Mouse (Mus musculus): ENCODE measurements around the gene Rfc2. TPM values are rescaled to one million over a fixed set of nuclear protein-coding genes. Genes with fewer than 3 reads are reported as not detected.
A peak's percentile ranks its signal among the peaks of the same experiment; 100 is the strongest.

The Rfc2 gene
- polyA plus RNA-seq, 1 experiment, result 69.3 TPM

DNA sequence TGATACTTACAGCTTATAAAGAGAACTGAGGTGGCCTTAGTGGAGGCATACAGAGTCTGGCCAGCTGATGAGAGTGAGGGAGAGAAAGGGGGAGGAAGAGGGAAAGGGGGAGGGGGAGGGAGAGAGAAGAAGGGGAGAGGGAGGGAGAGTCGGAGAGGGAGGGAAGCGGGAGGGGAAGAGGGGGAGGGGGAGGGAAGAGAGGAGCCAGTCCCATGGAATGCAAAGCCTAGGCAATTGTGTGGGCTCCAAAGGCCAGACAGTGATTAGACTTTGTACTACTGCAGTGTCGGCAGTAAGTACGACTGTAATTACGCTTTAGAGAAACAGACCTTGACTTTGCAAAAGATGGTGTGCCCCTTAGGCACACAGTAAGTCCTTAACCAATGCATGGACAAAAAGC, 32.9 kb upstream of the Rfc2 start:
- Histone ChIP-seq H3K4me2 (ENCODE audit: low read depth) (no peak overlapping the region), H3K79me2 (ENCODE audit: control insufficient read depth, insufficient read depth) (peaks cover 48% of the 10 kb centered on the region), H3K36me3 (ENCODE audit: control insufficient read depth, insufficient read depth) (no peaks in the 10 kb centered on the region), H3K4me3 (no peak overlapping the region), H3K27me3 (ENCODE audit: control insufficient read depth, insufficient read depth, insufficient read length) (no peaks in the 10 kb centered on the region), H3ac (ENCODE audit: control insufficient read depth, insufficient read length) (no peak overlapping the region)
- TF ChIP-seq POLR2AphosphoS2 (IDR thresholded peaks at IDR 0.05; ENCODE audit: insufficient read length, low read depth), result no peak
- TF ChIP-seq SRF (IDR thresholded peaks at IDR 0.05; ENCODE audit: control insufficient read depth, insufficient read length, low read depth), result no peak
- TF ChIP-seq USF1 (IDR thresholded peaks at IDR 0.05; ENCODE audit: low read depth), result no peak
- TF ChIP-seq MYOD1 (IDR thresholded peaks at IDR 0.05; ENCODE audit: control insufficient read depth in 1 of 3, insufficient read length in 2 of 3, low read depth in 2 of 3), result no peak
- no peak for TF ChIP-seq CEBPB (IDR thresholded peaks at IDR 0.05; ENCODE audit: insufficient read depth, poor library complexity, severe bottlenecking)
- no peak for TF ChIP-seq TCF12 (IDR thresholded peaks at IDR 0.05; ENCODE audit: insufficient read depth, poor library complexity, severe bottlenecking)
- no peak for TF ChIP-seq REST (IDR thresholded peaks at IDR 0.05; ENCODE audit: insufficient read depth, insufficient read length)

DNA sequence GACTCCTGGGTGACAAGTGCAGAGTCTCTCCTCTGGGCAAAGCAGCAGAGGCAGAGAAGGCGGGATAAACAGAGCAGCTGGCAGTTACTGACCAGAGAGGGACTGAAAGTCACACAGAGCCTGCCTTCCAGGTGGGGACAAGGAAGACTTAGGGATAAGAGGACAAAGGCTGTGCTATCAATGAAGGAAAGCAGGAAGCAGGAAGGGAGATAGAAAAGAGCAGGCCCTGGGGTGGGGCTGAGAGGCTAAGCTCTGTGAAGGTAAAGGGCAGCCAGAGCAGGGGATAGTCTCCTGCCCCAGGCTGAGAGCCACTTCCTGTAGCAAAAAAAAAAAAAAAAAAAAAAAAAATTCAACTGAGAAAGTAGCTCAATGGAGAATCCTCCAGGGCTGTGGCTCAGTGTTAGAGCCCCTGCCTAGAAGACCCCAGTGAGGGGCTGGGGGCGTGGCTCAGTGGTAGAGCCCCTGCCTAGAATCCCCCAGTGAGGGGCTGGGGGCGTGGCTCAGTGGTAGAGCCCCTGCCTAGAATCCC, 31.5 kb upstream of the Rfc2 start:
- Histone ChIP-seq H3K79me2 (ENCODE audit: control insufficient read depth, insufficient read depth) (peaks cover 48% of the 10 kb centered on the region), H3ac (ENCODE audit: control insufficient read depth, insufficient read length) (no peak overlapping the region), H3K27me3 (ENCODE audit: control insufficient read depth, insufficient read depth, insufficient read length) (no peaks in the 10 kb centered on the region), H3K4me3 (no peak overlapping the region), H3K36me3 (ENCODE audit: control insufficient read depth, insufficient read depth) (no peaks in the 10 kb centered on the region), H3K4me2 (ENCODE audit: low read depth) (no peak overlapping the region)
- no peak for TF ChIP-seq MYOD1 (IDR thresholded peaks at IDR 0.05; ENCODE audit: control insufficient read depth in 1 of 3, insufficient read length in 2 of 3, low read depth in 2 of 3)

DNA sequence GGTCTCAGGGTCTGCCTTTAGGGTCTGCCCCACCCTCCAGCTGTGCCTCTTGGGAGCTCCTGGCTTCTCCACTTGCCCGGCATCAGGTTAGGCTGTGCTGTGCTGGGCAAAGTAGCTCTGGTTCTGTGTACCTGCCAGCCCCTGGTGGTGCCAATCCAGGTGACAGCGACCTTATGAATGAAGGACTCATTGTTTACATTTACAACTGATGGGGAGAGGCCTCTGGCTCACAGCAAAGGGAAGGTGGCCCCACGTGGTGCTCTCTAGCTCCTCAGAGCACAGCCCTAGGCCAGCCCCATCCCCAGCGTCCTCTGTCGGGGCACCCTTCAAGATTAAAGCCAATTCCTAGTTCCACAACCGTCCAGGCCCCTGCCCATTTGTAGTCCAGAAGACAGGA, 30.3 kb upstream of the Rfc2 start:
- Histone ChIP-seq H3K4me2 (ENCODE audit: low read depth) (peak overlapping the region; percentile 86), H3K4me3 (peak overlapping the region; percentile 56), H3K79me2 (ENCODE audit: control insufficient read depth, insufficient read depth) (peaks cover 43% of the 10 kb centered on the region), H3K36me3 (ENCODE audit: control insufficient read depth, insufficient read depth) (no peaks in the 10 kb centered on the region), H3ac (ENCODE audit: control insufficient read depth, insufficient read length) (peak overlapping the region; percentile 44), H3K27me3 (ENCODE audit: control insufficient read depth, insufficient read depth, insufficient read length) (no peaks in the 10 kb centered on the region)
- TF ChIP-seq CEBPB (IDR thresholded peaks at IDR 0.05; ENCODE audit: insufficient read depth, poor library complexity, severe bottlenecking) (no peak), POLR2A (IDR thresholded peaks at IDR 0.05; ENCODE audit: insufficient read length, low read depth) (no peak), MYOG (IDR thresholded peaks at IDR 0.05; ENCODE audit: control insufficient read depth in 1 of 3, insufficient read depth in 1 of 3, insufficient read length in 2 of 3, low read depth in 2 of 3) (no peak), MYOD1 (IDR thresholded peaks at IDR 0.05; ENCODE audit: control insufficient read depth in 1 of 3, insufficient read length in 2 of 3, low read depth in 2 of 3) (no peak), USF1 (IDR thresholded peaks at IDR 0.05; ENCODE audit: low read depth) (peak; percentile 2), TCF3 (IDR thresholded peaks at IDR 0.05; ENCODE audit: insufficient read length, low read depth) (no peak)

DNA sequence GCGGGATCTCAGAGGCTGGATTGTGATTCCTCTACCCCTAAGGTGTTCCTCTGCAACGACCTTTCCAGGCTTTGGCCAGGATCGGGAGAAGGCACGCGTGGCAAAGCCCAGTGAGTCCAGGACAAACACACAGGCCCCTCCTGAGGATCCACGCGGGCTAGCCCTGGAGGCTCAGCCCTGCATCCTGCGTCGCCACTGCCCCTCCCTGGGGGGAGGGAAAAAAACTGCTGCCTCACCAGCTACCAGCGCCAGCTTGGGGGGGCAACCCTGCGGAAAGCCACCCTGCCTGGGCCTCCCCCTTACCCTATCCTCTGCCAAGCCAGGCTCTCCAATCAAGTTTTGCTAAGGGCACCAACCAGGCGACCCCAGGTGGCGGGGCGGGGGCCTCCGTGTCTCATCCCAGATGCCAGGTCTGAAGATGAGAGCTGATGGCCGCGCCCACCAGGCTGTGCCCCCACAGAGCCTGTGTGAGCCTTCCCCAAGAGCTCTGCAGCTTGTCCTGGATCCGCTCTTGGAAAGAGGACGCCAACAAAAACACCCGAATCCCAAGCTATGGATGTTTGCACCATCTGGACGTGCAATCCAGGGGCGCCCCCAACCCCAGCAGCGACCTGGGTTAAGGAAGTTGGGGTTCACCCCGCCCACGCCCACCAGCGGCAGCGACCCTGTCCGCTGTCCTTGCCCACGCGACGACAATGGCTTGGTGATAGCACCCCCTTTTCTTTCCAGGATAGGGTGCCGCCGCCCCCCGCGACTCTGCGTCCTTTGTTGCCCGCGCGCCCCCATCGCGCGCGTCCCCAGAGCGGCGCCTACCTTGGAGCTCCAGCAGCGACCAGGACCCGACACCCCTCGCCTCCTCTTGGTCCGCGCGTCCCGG, 29.7 kb upstream of the Rfc2 start:
- H3K36me3 ChIP-seq (ENCODE audit: control insufficient read depth, insufficient read depth), result no peaks in the 10 kb centered on the region
- TF ChIP-seq TCF12 (IDR thresholded peaks at IDR 0.05; ENCODE audit: insufficient read depth, poor library complexity, severe bottlenecking), result no peak
- TF ChIP-seq E2F4 (IDR thresholded peaks at IDR 0.05; ENCODE audit: insufficient read depth), result no peak
- TF ChIP-seq MAX (IDR thresholded peaks at IDR 0.05; ENCODE audit: low read depth), result no peak
- TF ChIP-seq CEBPB (IDR thresholded peaks at IDR 0.05; ENCODE audit: insufficient read depth, poor library complexity, severe bottlenecking), result no peak
- no peak for TF ChIP-seq REST (IDR thresholded peaks at IDR 0.05; ENCODE audit: insufficient read depth, insufficient read length)
- TF ChIP-seq POLR2A (IDR thresholded peaks at IDR 0.05; ENCODE audit: insufficient read length, low read depth), result no peak
- TF ChIP-seq POLR2AphosphoS2 (IDR thresholded peaks at IDR 0.05; ENCODE audit: insufficient read length, low read depth), result no peak
- TF ChIP-seq MYOG (IDR thresholded peaks at IDR 0.05; ENCODE audit: control insufficient read depth in 1 of 3, insufficient read depth in 1 of 3, insufficient read length in 2 of 3, low read depth in 2 of 3), result no peak
- TF ChIP-seq MYOD1 (IDR thresholded peaks at IDR 0.05; ENCODE audit: control insufficient read depth in 1 of 3, insufficient read length in 2 of 3, low read depth in 2 of 3), result no peak
- TF ChIP-seq USF1 (IDR thresholded peaks at IDR 0.05; ENCODE audit: low read depth), result no peak
- no peak for TF ChIP-seq SRF (IDR thresholded peaks at IDR 0.05; ENCODE audit: control insufficient read depth, insufficient read length, low read depth)
- TF ChIP-seq TCF3 (IDR thresholded peaks at IDR 0.05; ENCODE audit: insufficient read length, low read depth), result no peak
- H3K4me3 ChIP-seq, result peak overlapping the region; percentile 56
- H3K79me2 ChIP-seq (ENCODE audit: control insufficient read depth, insufficient read depth), result peaks cover 37% of the 10 kb centered on the region
- H3ac ChIP-seq (ENCODE audit: control insufficient read depth, insufficient read length), result peak overlapping the region; percentile 44
- no peaks in the 10 kb centered on the region for H3K27me3 ChIP-seq (ENCODE audit: control insufficient read depth, insufficient read depth, insufficient read length)
- H3K4me2 ChIP-seq (ENCODE audit: low read depth), result peak overlapping the region; percentile 86
